Mouse (Mus musculus): ENCODE data around the gene Nubp1. TPM values are rescaled to one million over a fixed set of nuclear protein-coding genes. Genes with fewer than 3 reads are reported as not detected.

The Nubp1 gene
- total RNA-seq (2023): 10 to 100 TPM; 60.5 to 75.0 TPM

GRCm38 (mm10) chr16:10411764-10412746 lies at the start of gene Nubp1:
Nubp1 (plus strand) TSS chr16:10411948.

DNA sequence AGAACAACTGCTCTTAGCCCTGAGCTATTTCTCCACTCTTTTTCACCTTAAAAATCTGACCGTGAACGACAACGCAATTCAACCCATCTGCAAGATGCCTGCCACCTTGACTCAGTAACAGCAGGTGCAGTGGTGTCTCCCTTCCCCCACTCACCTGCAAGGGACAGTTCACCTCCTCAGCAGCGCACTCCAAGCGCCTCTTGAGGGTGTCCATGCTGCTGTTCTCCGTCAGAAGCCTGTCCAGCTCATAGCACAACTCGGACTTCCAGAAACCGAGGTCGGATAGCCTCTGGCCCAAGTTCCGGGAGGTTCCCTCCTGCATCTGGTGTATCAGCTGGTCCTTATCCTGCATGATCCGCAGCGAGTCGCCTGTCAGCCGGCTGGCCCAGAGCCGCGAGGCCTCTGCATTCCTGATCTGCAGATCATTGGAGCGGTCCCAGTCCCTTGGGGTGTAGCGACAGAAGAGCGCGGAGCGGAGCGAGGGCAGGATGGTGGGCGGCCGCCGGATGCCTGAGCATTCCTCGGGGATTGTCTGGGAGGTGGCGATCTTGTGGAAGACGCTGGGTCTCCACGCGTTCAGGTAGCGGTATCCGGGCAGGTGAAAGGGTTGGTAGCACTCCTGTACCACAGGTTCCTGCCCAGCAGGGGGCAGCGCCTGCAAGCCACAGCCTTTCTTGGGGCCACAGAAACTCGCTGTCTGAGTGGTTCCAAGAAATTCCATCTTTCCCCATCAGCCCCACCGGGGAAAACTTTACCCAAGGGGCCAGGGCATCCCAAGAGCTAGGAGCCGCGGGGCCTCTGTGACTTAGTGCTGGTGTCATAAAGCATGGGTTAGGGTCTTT lies 16.8 kb upstream of the Nubp1 start, which contains the start of gene Tekt5:
Tekt5 (minus strand) TSS at position 792 of the 842 bp plus-strand sequence.

DNA sequence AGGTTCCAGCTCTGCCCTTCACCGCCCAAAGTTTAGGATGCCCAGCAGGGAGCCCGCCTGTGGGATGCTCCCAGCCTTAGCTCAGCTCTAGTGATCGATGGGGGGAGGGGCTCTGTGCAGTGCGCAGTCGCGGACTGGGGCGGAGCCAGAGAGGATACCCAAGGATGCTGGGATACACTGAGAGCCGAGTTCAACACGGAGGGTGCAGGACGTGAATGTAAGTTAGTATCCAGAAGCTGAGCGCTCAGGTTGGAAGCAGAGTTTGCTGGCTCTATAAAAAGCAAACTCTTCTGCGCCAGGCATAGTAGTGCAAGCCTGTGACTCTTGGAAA lies 35.5 kb downstream of the Nubp1 start, which contains the start of gene Tvp23a:
Tvp23a (minus strand) TSS at position 99 of the 331 bp plus-strand sequence.

Other genes with a start within 250 kb of the Nubp1 start
- not detected for gene Rpl39l, start 241.7 kb upstream of the Nubp1 start, total RNA-seq (2023)
- not detected for gene Atf7ip2, start 219.2 kb upstream of the Nubp1 start, total RNA-seq (2023)
- gene Emp2, start 98.0 kb upstream of the Nubp1 start, total RNA-seq (2023): under 1 TPM in 1 of 2 experiments, not detected in 1; 0.12 TPM
- gene Tekt5, start 16.5 kb upstream of the Nubp1 start, total RNA-seq (2023): not detected
- gene Tvp23a, start 35.4 kb downstream of the Nubp1 start, total RNA-seq (2023): not detected
- 100 to 1,000 TPM; 292 to 393 TPM for gene Ciita, start 68.1 kb downstream of the Nubp1 start, total RNA-seq (2023)
- 10 to 100 TPM; 17.7 to 25.9 TPM for gene Dexi, start 131.1 kb downstream of the Nubp1 start, total RNA-seq (2023)
- gene Clec16a, start 133.4 kb downstream of the Nubp1 start, total RNA-seq (2023): 10 to 100 TPM; 39.3 to 39.9 TPM